Mouse (Mus musculus): ENCODE measurements around the gene Rps9.

GRCm38 (mm10) chr7:3694076-3694948 lies 9.5 kb upstream of the Rps9 start:
- no peak for TF ChIP-seq ZC3H11A (IDR thresholded peaks at IDR 0.05; ENCODE audit: borderline replicate concordance, low read depth, low read length)
- TF ChIP-seq HCFC1 (IDR thresholded peaks at IDR 0.05; ENCODE audit: borderline replicate concordance, insufficient read depth, low read length) = no peak

Data from ES-E14 (cell line).